Mouse (Mus musculus): ENCODE measurements at regions not wholly inside any gene's neighbourhood (a gene's known extent, or its start where the extent isn't known, plus 50 kb on each side); places are given as distances from the start of the nearest gene placed in this dataset.

GRCm38 (mm10) chr11:44216346-44216745 is 183.5 kb upstream of the Il12b start:
- no peak overlapping the region for H3K4me3 ChIP-seq
- no peaks in the 10 kb centered on the region for H3K36me3 ChIP-seq (ENCODE audit: control insufficient read depth, insufficient read depth)
- TF ChIP-seq MAX (IDR thresholded peaks at IDR 0.05; ENCODE audit: low read depth) (no peak), POLR2AphosphoS2 (IDR thresholded peaks at IDR 0.05; ENCODE audit: insufficient read length, low read depth) (no peak)
- no peaks in the 10 kb centered on the region for H3K79me2 ChIP-seq (ENCODE audit: control insufficient read depth, insufficient read depth)
- no peak overlapping the region for H3K4me2 ChIP-seq (ENCODE audit: low read depth)
- H3K27me3 ChIP-seq (ENCODE audit: control insufficient read depth, insufficient read depth, insufficient read length): no peaks in the 10 kb centered on the region
- H3ac ChIP-seq (ENCODE audit: control insufficient read depth, insufficient read length): no peak overlapping the region

GRCm38 (mm10) chr11:44219971-44220370 is 179.9 kb upstream of the Il12b start:
- no peak overlapping the region for H3K4me3 ChIP-seq
- no peaks in the 10 kb centered on the region for H3K79me2 ChIP-seq (ENCODE audit: control insufficient read depth, insufficient read depth)
- H3ac ChIP-seq (ENCODE audit: control insufficient read depth, insufficient read length): no peak overlapping the region
- TF ChIP-seq POLR2AphosphoS2 (IDR thresholded peaks at IDR 0.05; ENCODE audit: insufficient read length, low read depth) (no peak), SRF (IDR thresholded peaks at IDR 0.05; ENCODE audit: control insufficient read depth, insufficient read length, low read depth) (no peak), POLR2A (IDR thresholded peaks at IDR 0.05; ENCODE audit: insufficient read length, low read depth) (no peak)
- H3K36me3 ChIP-seq (ENCODE audit: control insufficient read depth, insufficient read depth): no peaks in the 10 kb centered on the region
- H3K27me3 ChIP-seq (ENCODE audit: control insufficient read depth, insufficient read depth, insufficient read length): no peaks in the 10 kb centered on the region
- no peak overlapping the region for H3K4me2 ChIP-seq (ENCODE audit: low read depth)

DNA sequence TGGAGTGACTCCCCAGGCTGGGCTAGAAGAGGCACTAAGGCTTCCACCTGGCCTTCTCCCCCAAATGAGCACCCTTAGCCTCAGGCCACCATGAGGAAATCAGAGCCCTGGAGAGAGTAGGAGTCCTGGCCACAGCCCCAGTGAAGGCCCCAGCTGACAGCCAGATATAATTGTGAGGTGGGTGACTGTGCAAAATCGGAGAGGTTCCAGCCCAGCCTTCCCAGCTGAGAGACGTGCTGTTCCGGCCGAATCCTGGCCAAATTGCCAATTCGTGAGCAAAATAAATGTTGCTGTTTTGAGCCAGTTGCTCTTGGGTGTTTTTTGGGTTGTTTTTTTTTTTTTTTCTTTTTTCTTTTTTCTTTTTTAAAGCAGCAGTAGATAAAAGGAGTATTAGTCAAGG is 169.9 kb upstream of the Il12b start:
- Histone ChIP-seq H3K36me3 (ENCODE audit: control insufficient read depth, insufficient read depth) (no peaks in the 10 kb centered on the region), H3K27me3 (ENCODE audit: control insufficient read depth, insufficient read depth, insufficient read length) (no peaks in the 10 kb centered on the region), H3K4me3 (no peak overlapping the region), H3K4me2 (ENCODE audit: low read depth) (no peak overlapping the region), H3ac (ENCODE audit: control insufficient read depth, insufficient read length) (no peak overlapping the region), H3K79me2 (ENCODE audit: control insufficient read depth, insufficient read depth) (no peaks in the 10 kb centered on the region)
- TF ChIP-seq TCF12 (IDR thresholded peaks at IDR 0.05; ENCODE audit: insufficient read depth, poor library complexity, severe bottlenecking) (no peak), TCF3 (IDR thresholded peaks at IDR 0.05; ENCODE audit: insufficient read length, low read depth) (no peak), POLR2A (IDR thresholded peaks at IDR 0.05; ENCODE audit: insufficient read length, low read depth) (no peak), MYOG (IDR thresholded peaks at IDR 0.05; ENCODE audit: control insufficient read depth in 1 of 3, insufficient read depth in 1 of 3, insufficient read length in 2 of 3, low read depth in 2 of 3) (no peak), CEBPB (IDR thresholded peaks at IDR 0.05; ENCODE audit: insufficient read depth, poor library complexity, severe bottlenecking) (no peak), MYOD1 (IDR thresholded peaks at IDR 0.05; ENCODE audit: control insufficient read depth in 1 of 3, insufficient read length in 2 of 3, low read depth in 2 of 3) (no peak), REST (IDR thresholded peaks at IDR 0.05; ENCODE audit: insufficient read depth, insufficient read length) (no peak), MAX (IDR thresholded peaks at IDR 0.05; ENCODE audit: low read depth) (no peak), E2F4 (IDR thresholded peaks at IDR 0.05; ENCODE audit: insufficient read depth) (no peak), POLR2AphosphoS2 (IDR thresholded peaks at IDR 0.05; ENCODE audit: insufficient read length, low read depth) (no peak), USF1 (IDR thresholded peaks at IDR 0.05; ENCODE audit: low read depth) (no peak), SRF (IDR thresholded peaks at IDR 0.05; ENCODE audit: control insufficient read depth, insufficient read length, low read depth) (no peak)

- H3K36me3 ChIP-seq (ENCODE audit: control insufficient read depth, insufficient read depth): no peaks in the 10 kb centered on the region
- H3K4me2 ChIP-seq (ENCODE audit: low read depth): no peak overlapping the region
- H3ac ChIP-seq (ENCODE audit: control insufficient read depth, insufficient read length): no peak overlapping the region
- no peak overlapping the region for H3K4me3 ChIP-seq
- no peaks in the 10 kb centered on the region for H3K79me2 ChIP-seq (ENCODE audit: control insufficient read depth, insufficient read depth)
- no peaks in the 10 kb centered on the region for H3K27me3 ChIP-seq (ENCODE audit: control insufficient read depth, insufficient read depth, insufficient read length)
- TF ChIP-seq TCF3 (IDR thresholded peaks at IDR 0.05; ENCODE audit: insufficient read length, low read depth): no peak
These were observed 164.4 kb upstream of the Il12b start for GRCm38 (mm10) chr11:44235456-44235855.

DNA sequence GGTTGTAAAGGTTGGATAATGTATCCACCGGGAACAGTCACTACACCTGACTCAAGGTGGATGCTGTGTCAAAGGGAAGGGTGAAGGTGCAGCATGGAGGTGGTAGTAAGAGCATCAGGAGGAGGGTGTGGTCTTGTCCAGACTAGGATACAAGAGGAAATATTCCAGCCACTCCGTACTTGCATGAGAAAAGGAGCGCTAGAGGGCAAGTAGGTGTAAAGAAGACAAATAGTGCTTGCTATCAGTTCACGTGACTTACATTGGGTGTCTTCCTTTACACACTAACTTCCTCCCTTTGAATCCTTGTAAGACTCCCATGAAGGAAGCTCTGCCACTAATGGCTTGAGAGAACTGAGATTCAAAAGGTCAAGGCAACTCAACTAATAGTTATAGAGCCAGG is 161.8 kb upstream of the Il12b start:
- Histone ChIP-seq H3K4me3 (no peak overlapping the region), H3K79me2 (ENCODE audit: control insufficient read depth, insufficient read depth) (no peaks in the 10 kb centered on the region), H3K27me3 (ENCODE audit: control insufficient read depth, insufficient read depth, insufficient read length) (no peaks in the 10 kb centered on the region), H3ac (ENCODE audit: control insufficient read depth, insufficient read length) (no peak overlapping the region), H3K36me3 (ENCODE audit: control insufficient read depth, insufficient read depth) (no peaks in the 10 kb centered on the region), H3K4me2 (ENCODE audit: low read depth) (no peak overlapping the region)
- TF ChIP-seq TCF12 (IDR thresholded peaks at IDR 0.05; ENCODE audit: insufficient read depth, poor library complexity, severe bottlenecking) (no peak), MYOG (IDR thresholded peaks at IDR 0.05; ENCODE audit: control insufficient read depth in 1 of 3, insufficient read depth in 1 of 3, insufficient read length in 2 of 3, low read depth in 2 of 3) (no peak), MAX (IDR thresholded peaks at IDR 0.05; ENCODE audit: low read depth) (no peak), TCF3 (IDR thresholded peaks at IDR 0.05; ENCODE audit: insufficient read length, low read depth) (no peak)

DNA sequence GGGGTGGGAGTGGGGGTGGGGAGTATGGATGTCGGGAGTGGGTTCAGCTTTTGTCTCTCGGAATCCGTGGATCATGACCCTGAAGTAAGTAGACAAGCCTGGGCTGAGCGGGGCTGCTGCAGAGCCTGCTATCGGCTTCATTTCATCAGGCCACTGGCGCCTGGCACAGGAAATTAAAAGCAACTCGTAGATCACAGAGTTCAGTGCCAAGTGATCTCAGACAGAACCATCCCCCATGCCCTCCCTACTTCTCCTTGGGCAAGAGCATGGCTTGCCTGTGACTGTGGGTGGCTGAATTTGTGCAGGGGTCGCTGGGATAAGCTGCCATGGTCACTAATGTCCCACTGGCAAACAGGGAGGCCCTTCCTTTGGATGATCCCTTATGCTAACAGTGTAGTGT is 161.3 kb upstream of the Il12b start:
- no peak overlapping the region for H3K4me3 ChIP-seq
- H3K27me3 ChIP-seq (ENCODE audit: control insufficient read depth, insufficient read depth, insufficient read length): no peaks in the 10 kb centered on the region

More for the DNA sequence above, 161.3 kb upstream of the Il12b start:
- TF ChIP-seq USF1 (IDR thresholded peaks at IDR 0.05; ENCODE audit: low read depth) (no peak), POLR2A (IDR thresholded peaks at IDR 0.05; ENCODE audit: insufficient read length, low read depth) (no peak), TCF12 (IDR thresholded peaks at IDR 0.05; ENCODE audit: insufficient read depth, poor library complexity, severe bottlenecking) (no peak), TCF3 (IDR thresholded peaks at IDR 0.05; ENCODE audit: insufficient read length, low read depth) (no peak), REST (IDR thresholded peaks at IDR 0.05; ENCODE audit: insufficient read depth, insufficient read length) (no peak), MYOD1 (IDR thresholded peaks at IDR 0.05; ENCODE audit: control insufficient read depth in 1 of 3, insufficient read length in 2 of 3, low read depth in 2 of 3) (no peak), POLR2AphosphoS2 (IDR thresholded peaks at IDR 0.05; ENCODE audit: insufficient read length, low read depth) (no peak)
- Histone ChIP-seq H3K36me3 (ENCODE audit: control insufficient read depth, insufficient read depth) (no peaks in the 10 kb centered on the region), H3K4me2 (ENCODE audit: low read depth) (no peak overlapping the region), H3ac (ENCODE audit: control insufficient read depth, insufficient read length) (no peak overlapping the region), H3K79me2 (ENCODE audit: control insufficient read depth, insufficient read depth) (no peaks in the 10 kb centered on the region)
